Mouse (Mus musculus) hindbrain, embryonic 11.5 days (tissue): Measurements from ENCODE around the gene Ergic1. TPM values are rescaled to one million over a fixed set of nuclear protein-coding genes. Genes with fewer than 3 reads are reported as not detected.

Experiments used
- ATAC-seq: fragments of 200-750 bp; cut with Nextera tagmentation; 2 replicates; pipeline ENCODE4 v1.8.0; 2017; ENCODE audit warnings: mild to moderate bottlenecking, moderate TSS enrichment, moderate library complexity; ENCODE audit not compliant: low FRiP score
- DNase-seq: peaks from one replicate; pipeline ENCODE4 v3.0.0-alpha.2; 2015; ENCODE audit warnings: low spot score
- H3K27ac ChIP-seq: fragments of 300-500 bp; sonication (generic); 2 replicates; pipeline ENCODE4 v1.5.1; 2014; ENCODE audit warnings: mild to moderate bottlenecking, low read depth, low read length
- H3K27me3 ChIP-seq: fragments of 300-500 bp; sonication (generic); 2 replicates; pipeline ENCODE4 v1.6.1; 2014; ENCODE audit warnings: mild to moderate bottlenecking, low read length, moderate library complexity, mixed read lengths; ENCODE audit not compliant: control insufficient read depth, insufficient read depth
- H3K36me3 ChIP-seq: fragments of 300-500 bp; sonication (generic); 2 replicates; pipeline ENCODE4 v1.6.1; 2014; ENCODE audit warnings: mild to moderate bottlenecking, low read length, moderate library complexity, mixed read lengths; ENCODE audit not compliant: control insufficient read depth, insufficient read depth
- H3K4me1 ChIP-seq: fragments of 300-500 bp; sonication (generic); replicated peaks from 2 replicates; pipeline ENCODE4 v1.6.1; 2014; ENCODE audit warnings: low read length, mixed read lengths; ENCODE audit not compliant: control insufficient read depth, insufficient read depth
- H3K4me2 ChIP-seq: fragments of 300-500 bp; sonication (generic); replicated peaks from 2 replicates; pipeline ENCODE4 v1.6.1; 2014; ENCODE audit warnings: mild to moderate bottlenecking, low read depth, low read length
- H3K4me3 ChIP-seq: fragments of 300-500 bp; sonication (generic); 2 replicates; pipeline ENCODE4 v1.5.1; 2014; ENCODE audit warnings: low read depth, low read length
- H3K9ac ChIP-seq: fragments of 300-500 bp; sonication (generic); 2 replicates; pipeline ENCODE4 v1.6.1; 2014; ENCODE audit warnings: low read depth, low read length
- H3K9me3 ChIP-seq: fragments of 300-500 bp; sonication (generic); 2 replicates; pipeline ENCODE4 v1.6.1; 2016; ENCODE audit warnings: low read length; ENCODE audit not compliant: control insufficient read depth
- WGBS: fragments of 180-500 bp; shearing (Covaris S2); extraction: QIAGEN DNeasy Blood & Tissue Kit; methylation state at CpG from one replicate; pipeline ENCODE4 v1.1.7; 2014; 5-methylcytosine and 5-hydroxymethylcytosine counted together
- polyA plus RNA-seq: library from polyadenylated mRNA; unstranded; fragments of >200 nt; fragmentation: Nextera tagmentation; extraction: Ambion mirVana; gene quantifications from 2 replicates; pipeline ENCODE4 v1.2.1, GENCODE M21; 2014

Ergic1 gene
- polyA plus RNA-seq, 1 experiment from 2014 or later: 119 TPM

DNA sequence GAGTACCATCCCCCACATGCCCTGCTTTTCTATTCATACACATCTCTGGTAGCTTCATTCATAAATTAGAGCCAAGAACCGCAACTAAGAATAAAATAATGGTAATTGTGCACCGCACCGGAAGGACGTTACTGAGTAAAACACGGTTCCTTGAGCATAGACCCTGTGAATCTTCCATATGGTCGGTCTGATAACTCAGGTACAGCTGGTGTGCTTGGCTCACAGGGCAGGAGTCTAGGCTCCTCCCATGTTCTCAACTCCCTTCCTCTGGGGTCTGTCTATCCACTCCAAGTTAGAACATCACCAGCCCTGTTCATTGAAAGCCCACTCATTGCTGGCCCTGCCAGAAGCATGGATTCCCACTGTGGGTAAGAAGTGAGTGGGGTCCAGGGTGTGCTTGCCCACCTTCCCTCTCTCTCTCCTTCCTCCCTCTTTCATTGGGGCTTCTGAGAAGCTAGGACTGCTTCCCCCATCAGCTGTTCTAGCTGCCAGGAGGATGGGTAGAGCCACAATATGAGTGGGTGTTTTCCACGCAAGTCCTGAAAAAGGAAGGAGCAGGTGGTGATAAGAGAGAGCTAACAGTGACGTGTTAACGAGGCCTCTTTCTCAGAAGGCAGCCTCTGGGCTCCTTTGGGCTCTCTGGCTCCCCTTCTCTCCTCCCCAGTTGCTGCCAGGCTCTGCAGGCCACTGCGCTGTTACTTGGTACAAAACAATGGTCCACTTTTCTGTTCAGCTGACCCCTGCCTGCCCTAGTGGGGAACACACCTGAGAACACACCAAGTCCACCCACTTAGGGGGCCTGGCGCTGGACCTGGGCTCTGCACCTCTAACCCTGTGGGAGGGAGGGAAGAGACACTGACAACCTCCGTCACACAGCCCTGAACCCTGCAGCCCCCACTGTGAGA, 14.7 kb downstream of the Ergic1 start:
- no peak for ATAC-seq
- Histone ChIP-seq H3K9me3 (no peaks in the 10 kb centered on the region), H3K9ac (no peak overlapping the region), H3K4me2 (no peak overlapping the region), H3K4me1 (0 out of 2 replicates have a peak, but pooled peaks cover 2% of the 10 kb centered on the region), H3K36me3 (no peaks in the 10 kb centered on the region; the same call in 1 of the 2 replicates), H3K27me3 (no peaks in the 10 kb centered on the region), H3K27ac (no peak overlapping the region), H3K4me3 (no peak overlapping the region)
- no peak for DNase-seq
- WGBS: 84% methylated on average over 12 of the region's 12 CpGs

DNA sequence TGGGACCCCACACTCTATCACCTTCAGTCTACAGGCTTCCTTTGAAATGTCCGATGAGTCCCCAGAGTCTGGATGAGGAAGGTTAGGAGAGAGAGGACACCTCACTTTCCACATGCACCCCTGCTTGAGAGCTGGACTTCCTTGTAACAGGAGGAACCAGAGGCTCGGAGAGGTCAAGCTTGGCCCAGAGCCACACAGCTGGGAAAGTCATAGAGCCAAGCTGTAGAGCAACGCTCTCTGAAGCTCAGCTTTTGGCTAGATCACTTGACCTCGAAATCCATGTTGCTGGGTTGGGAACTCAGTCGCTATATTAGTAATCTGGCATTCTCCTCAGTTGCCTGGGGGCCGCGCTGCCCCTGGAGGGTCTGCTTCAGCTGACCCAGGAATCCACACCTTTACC, 15.5 kb downstream of the Ergic1 start:
- 0 out of 2 replicates have a peak, but pooled peaks cover 2% of the 10 kb centered on the region for H3K4me1 ChIP-seq
- ATAC-seq (no peak), DNase-seq (no peak)
- no peaks in the 10 kb centered on the region; the same call in 1 of the 2 replicates for H3K36me3 ChIP-seq
- H3K27me3 ChIP-seq: no peaks in the 10 kb centered on the region
- 92% methylated on average over 7 of the region's 7 CpGs for WGBS
- no peak overlapping the region for H3K27ac ChIP-seq
- H3K4me3 ChIP-seq: no peak overlapping the region
- H3K9me3 ChIP-seq: no peaks in the 10 kb centered on the region
- H3K9ac ChIP-seq: no peak overlapping the region
- no peak overlapping the region for H3K4me2 ChIP-seq

DNA sequence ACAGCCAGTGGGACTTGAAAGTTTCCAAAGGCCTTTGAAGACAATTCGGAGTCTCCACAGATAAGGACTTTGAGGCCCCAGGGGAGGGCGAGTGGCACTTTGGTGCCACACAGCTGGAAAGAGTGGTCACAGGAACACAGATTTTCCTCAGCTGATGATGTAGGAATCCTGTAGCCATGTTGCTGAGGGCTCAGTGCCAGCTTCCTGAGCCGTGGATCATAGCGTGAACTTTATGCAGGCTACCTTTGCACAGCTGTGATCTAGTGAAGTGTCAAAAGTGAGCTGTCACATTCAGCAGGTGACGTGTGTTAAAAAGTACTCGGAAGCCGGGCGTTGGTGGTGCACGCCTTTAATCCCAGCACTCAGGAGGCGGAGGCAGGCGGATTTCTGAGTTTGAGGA, 16.0 kb downstream of the Ergic1 start:
- H3K4me2 ChIP-seq: no peak overlapping the region
- no peaks in the 10 kb centered on the region for H3K9me3 ChIP-seq
- WGBS: 92% methylated on average over 11 of the region's 11 CpGs
- 0 out of 2 replicates have a peak, but pooled peaks cover 2% of the 10 kb centered on the region for H3K4me1 ChIP-seq
- H3K36me3 ChIP-seq: no peaks in the 10 kb centered on the region; the same call in 1 of the 2 replicates
- no peak for DNase-seq
- no peak overlapping the region for H3K27ac ChIP-seq
- no peak overlapping the region for H3K4me3 ChIP-seq
- H3K9ac ChIP-seq: no peak overlapping the region
- no peak for ATAC-seq
- no peaks in the 10 kb centered on the region for H3K27me3 ChIP-seq

DNA sequence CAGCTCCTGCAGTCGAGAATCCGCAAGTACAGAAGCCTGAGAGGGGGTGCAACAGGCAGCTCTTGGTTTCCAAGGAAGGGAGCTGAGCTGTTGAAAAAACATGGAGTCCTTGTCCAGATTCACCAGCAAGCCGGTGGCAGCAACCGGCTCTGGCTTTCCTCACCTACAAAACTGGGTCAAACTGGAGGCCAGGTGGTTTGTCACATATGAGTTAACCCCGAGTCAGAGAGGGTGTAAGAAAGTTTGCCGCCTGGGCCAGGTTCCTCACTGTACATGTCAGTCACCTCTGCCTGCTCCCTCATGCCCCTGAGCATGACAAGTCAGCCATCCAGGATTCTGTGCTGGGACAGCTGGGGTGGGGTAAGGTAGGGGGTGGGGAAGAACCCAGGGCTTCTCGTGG, 16.9 kb downstream of the Ergic1 start:
- H3K9ac ChIP-seq: no peak overlapping the region
- H3K27me3 ChIP-seq: no peaks in the 10 kb centered on the region
- no peak overlapping the region for H3K27ac ChIP-seq
- 0 out of 2 replicates have a peak, but pooled peaks cover 2% of the 10 kb centered on the region for H3K4me1 ChIP-seq
- H3K4me3 ChIP-seq: no peak overlapping the region
- no peak for ATAC-seq
- H3K9me3 ChIP-seq: no peaks in the 10 kb centered on the region
- DNase-seq: no peak
- H3K4me2 ChIP-seq: no peak overlapping the region
- 95% methylated on average over 7 of the region's 7 CpGs for WGBS
- H3K36me3 ChIP-seq: no peaks in the 10 kb centered on the region; the same call in 1 of the 2 replicates

DNA sequence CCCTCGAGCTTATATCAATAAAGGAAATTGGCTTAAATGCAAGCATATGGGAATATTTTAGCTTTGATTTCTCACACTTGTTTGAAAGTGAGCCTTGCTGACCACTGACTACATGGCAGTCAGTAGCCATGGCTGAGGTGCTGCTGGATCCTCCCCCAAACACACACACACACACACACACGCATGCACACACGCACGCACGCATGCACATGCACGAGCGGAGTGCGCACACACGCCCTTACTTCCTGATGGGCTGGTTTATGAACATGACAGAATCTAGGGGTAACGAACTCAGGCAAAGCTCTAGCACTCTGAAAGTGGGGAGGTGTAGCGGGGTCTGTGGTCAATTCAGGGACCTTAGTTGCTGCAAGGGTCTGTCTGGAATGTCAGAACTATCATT, 17.5 kb downstream of the Ergic1 start:
- no peak for DNase-seq
- ATAC-seq: no peak
- Histone ChIP-seq H3K4me1 (0 out of 2 replicates have a peak, but pooled peaks cover 2% of the 10 kb centered on the region), H3K9ac (no peak overlapping the region), H3K27ac (no peak overlapping the region), H3K9me3 (no peaks in the 10 kb centered on the region), H3K4me2 (no peak overlapping the region), H3K27me3 (no peaks in the 10 kb centered on the region), H3K4me3 (no peak overlapping the region), H3K36me3 (no peaks in the 10 kb centered on the region; the same call in 1 of the 2 replicates)
- 96% methylated on average over 11 of the region's 11 CpGs for WGBS

DNA sequence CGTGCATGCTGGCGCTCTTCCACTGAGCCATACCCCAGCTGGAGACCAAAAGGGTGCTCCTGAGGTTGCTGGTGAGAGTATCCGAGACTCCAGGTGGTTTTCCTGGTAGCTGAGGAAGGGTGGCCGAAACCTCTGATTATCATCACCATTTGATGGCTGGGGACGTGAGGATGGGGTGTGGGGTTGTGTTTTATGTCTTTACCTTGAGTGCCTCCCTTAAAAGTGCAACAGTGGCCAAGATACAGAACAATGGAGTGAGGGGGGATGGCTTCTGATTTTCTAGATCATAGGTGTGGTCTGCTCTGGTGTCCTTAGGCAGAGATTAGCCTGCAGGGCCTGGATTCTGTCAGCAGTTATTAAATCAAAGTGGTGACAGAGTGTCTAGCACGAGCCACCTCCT, 18.1 kb downstream of the Ergic1 start:
- Histone ChIP-seq H3K27ac (no peak overlapping the region), H3K27me3 (no peaks in the 10 kb centered on the region), H3K4me1 (peaks cover 2% of the 10 kb centered on the region; the same call in 1 of the 2 replicates), H3K36me3 (no peaks in the 10 kb centered on the region; the same call in 1 of the 2 replicates), H3K9me3 (no peaks in the 10 kb centered on the region), H3K4me3 (no peak overlapping the region), H3K9ac (no peak overlapping the region), H3K4me2 (no peak overlapping the region)
- ATAC-seq (no peak), DNase-seq (no peak)
- WGBS: 92% methylated on average over 6 of the region's 6 CpGs

DNA sequence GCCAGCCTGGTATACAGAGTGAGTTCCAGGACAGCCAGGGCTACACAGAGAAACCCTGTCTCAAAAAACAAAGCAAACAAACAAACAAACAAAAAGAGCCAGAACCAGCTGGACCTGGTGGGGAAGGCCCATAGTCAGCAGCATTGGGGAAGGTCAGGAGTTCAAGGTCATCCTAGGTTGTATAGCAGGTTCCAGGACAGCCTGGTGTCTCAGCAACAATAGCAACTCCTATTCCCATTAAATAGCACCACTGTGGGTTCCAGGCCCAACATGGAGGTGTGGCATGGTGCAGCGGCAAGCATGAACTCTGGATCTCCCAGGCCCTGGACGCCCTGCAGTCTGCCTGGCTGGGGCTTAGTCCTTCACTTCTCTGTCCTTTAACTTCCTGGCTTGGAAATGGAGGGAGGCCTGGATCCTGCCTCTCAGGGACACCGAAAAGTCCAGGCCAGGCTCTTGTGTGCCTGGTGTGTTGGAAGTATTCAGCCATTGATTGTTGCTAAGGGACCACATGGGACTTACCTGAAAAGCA, 19.6 kb downstream of the Ergic1 start:
- H3K4me3 ChIP-seq: no peak overlapping the region
- H3K27me3 ChIP-seq: no peaks in the 10 kb centered on the region
- H3K36me3 ChIP-seq: no peaks in the 10 kb centered on the region; the same call in 1 of the 2 replicates
- H3K4me1 ChIP-seq: no peaks in the 10 kb centered on the region; the same call in 1 of the 2 replicates
- ATAC-seq (no peak), DNase-seq (no peak)
- H3K9me3 ChIP-seq: no peaks in the 10 kb centered on the region
- H3K9ac ChIP-seq: no peak overlapping the region
- no peak overlapping the region for H3K27ac ChIP-seq
- WGBS: 97% methylated on average over 3 of the region's 3 CpGs
- H3K4me2 ChIP-seq: no peak overlapping the region

DNA sequence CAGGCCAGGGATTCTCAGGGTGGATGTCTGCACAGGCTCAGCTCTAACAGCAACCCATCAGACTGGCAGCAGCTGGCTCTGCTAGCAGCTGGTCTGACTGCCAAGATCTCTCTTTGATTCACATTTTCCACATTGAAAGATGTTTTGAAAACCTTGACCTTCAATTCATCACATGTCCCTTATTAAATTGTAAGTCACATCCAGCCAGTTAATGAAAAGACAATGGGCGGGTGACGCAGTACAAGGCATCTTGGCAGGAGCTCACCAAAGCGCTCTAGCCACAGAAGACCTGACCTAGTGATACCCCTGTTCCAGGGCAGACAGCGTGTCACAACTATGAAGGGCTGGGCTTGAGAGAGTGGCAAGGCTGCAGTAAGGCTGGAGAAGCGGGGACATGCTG, 21.0 kb downstream of the Ergic1 start:
- Histone ChIP-seq H3K27me3 (no peaks in the 10 kb centered on the region), H3K27ac (no peak overlapping the region), H3K36me3 (no peaks in the 10 kb centered on the region; the same call in 1 of the 2 replicates), H3K9me3 (no peaks in the 10 kb centered on the region), H3K4me1 (no peaks in the 10 kb centered on the region; the same call in 1 of the 2 replicates), H3K9ac (no peak overlapping the region), H3K4me3 (no peak overlapping the region), H3K4me2 (no peak overlapping the region)
- 95% methylated on average over 5 of the region's 5 CpGs for WGBS
- no peak for ATAC-seq
- DNase-seq: no peak
